Mouse (Mus musculus): ENCODE results near the gene Ttc38.

DNA sequence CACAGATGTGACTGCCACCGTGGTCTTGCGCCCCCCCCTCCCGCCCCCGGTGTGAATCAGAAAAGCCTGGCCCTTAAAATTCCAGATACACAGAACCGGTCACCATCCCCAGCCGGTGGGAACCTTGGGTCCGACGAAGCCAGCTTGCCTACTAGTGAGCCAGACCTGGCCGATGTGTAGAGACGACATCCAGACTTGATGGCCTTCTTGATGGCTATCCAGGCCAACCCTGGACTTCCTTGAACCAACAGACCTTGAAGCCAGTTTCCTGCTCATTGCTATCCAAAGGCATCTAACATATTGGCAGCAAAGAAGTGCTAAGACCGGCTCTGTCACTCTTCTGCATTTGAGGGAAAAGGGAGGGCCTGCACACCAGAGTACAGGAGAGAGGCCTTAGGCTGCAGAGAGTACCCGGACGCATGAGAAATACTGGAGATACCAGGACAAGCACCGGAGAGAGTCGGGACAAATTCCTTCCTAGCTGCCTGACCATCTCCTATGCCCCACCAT lies 26.9 kb downstream of the Ttc38 start:
- TF ChIP-seq CTCF (IDR thresholded peaks at IDR 0.05; ENCODE audit: low read depth, low read length) (no peak), POLR2A (IDR thresholded peaks at IDR 0.05; ENCODE audit: borderline replicate concordance, low read depth, low read length) (no peak; the same call in 1 of the 2 replicates)
